Comparison of ENCODE assay signal across 8 mouse cellular contexts in genomic region chr8:71731652-71732230, GRCm38 (mm10).
A peak's percentile ranks its signal among the peaks of the same experiment; 100 is the strongest.
DNase-seq lines count a peak whose midpoint lies in the region; ATAC-seq lines count a peak whose summit lies in the region.

No protein-coding gene starts in this region.

- DNase-seq in frontal cortex, postnatal 14 days (ENCODE audit: low spot score in 2 of 2) = no peak
- peak; percentile 82 for DNase-seq in right cerebral cortex, adult 2 months (ENCODE audit: low spot score in 2 of 2)
- no peak for DNase-seq in right cerebral cortex, postnatal 4 days
- peak; percentile 74 for DNase-seq in cerebellum, postnatal 14 days
- DNase-seq in kidney, postnatal 14 days = peak; percentile 66
- DNase-seq in right cerebral cortex, postnatal 10 days (ENCODE audit: low spot score in 2 of 2) = peak; percentile 73 to 76
- no peak for DNase-seq in layer of hippocampus, adult 9-10 months (ENCODE audit: low spot score)

- peak; percentile 72 for ATAC-seq in frontal cortex, adult (ENCODE audit: low TSS enrichment)

Comparison
In these comparisons a context has a peak if more than half of its experiments do, and no peak if none do; other contexts are left out.
1. DNase-seq: peak in right cerebral cortex, adult 2 months (2 of 2), cerebellum, postnatal 14 days (2 of 2), kidney, postnatal 14 days (single experiment) and right cerebral cortex, postnatal 10 days (2 of 2); none in frontal cortex, postnatal 14 days (0 of 2), right cerebral cortex, postnatal 4 days (single experiment) and layer of hippocampus, adult 9-10 months (single experiment).